Mouse (Mus musculus): ENCODE measurements around the gene Klra17. TPM values are rescaled to one million over a fixed set of nuclear protein-coding genes. Genes with fewer than 3 reads are reported as not detected.

Gene Klra17
- polyA plus RNA-seq (2017; shearing (Covaris generic)), result not detected

DNA sequence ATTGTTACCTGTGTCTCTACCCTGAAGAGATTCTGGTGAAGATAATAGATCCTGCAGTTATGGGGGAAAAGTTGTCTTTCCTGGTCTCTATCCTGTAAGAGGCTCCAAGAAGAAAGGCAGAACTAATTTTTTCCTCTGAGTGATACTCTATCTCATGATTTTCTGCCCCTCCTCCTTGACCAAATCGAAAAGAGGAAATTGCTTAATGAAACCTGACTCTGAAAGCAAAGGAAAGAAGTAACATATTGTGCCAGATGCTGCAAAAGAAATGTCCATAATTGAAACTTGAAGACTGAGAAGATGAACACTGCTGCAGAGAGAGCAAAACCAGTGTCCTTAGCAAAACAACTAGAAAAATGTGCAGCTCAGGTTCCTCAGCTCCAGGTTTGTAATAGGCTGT is at the start of gene Klra17:
Klra17 (minus strand) TSS at position 124 of the 400 bp plus-strand sequence.

DNA sequence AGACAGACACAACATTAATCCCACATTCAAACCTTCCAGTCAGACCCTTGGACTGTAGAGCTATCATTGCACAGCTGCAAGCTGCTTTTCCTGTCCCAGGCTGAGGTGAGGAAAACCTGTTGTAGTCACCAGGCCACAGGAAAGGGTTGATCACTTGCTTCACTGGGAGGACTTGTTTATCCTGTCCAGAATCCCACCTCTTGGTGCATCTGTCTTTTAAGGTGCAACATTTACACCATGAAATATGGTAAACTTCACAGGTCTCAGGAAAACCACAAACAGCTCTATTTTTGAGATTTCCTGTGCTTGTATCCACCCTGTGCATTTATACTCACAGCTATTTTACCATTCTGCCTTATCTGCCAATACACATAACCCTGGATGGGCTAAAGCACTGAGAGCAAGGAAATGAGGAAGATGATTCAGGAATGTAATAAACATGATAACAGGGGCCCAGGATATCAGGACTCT is 41.0 kb upstream of the Klra17 start, which contains the start of gene Klra5:
Klra5 (minus strand) TSS at position 175 of the 471 bp plus-strand sequence.

DNA sequence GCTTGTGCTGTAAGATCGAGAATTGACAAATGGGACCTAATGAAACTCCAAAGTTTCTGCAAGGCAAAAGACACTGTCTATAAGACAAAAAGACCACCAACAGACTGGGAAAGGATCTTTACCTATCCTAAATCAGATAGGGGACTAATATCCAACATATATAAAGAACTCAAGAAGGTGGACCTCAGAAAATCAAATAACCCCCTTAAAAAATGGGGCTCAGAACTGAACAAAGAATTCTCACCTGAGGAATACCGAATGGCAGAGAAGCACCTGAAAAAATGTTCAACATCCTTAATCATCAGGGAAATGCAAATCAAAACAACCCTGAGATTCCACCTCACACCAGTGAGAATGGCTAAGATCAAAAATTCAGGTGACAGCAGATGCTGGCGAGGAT is 14.1 kb downstream of the Klra17 start, which contains the start of gene Gm17631:
Gm17631 (plus strand) TSS at position 301 of the 400 bp plus-strand sequence.

DNA sequence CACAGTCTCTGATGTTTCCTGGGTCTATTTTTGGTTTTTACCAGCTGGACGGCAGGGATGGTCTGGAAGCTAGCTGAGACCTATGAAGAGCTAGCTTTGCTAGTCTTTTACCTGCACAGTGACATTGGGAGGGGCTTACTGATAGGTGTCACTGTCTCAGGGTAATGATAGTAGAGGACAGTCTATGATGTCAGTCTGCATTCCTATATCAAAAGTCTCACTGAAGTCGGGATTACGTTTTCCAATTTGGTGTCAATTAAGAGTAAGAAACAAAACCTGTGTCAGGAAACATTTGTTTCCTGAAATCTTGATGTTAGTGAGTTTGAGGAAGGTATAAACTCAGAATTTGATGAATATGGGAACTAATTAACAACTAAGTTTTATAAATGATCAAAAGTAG is 92.3 kb downstream of the Klra17 start, which contains the start of gene Gm156:
Gm156 (minus strand) TSS at position 101 of the 400 bp plus-strand sequence.

Other genes with a start within 250 kb of the Klra17 start
- gene Klrc3, start 233.3 kb downstream of the Klra17 start, polyA plus RNA-seq (2017; shearing (Covaris generic)), result not detected
- gene Klrc2, start 216.0 kb downstream of the Klra17 start, polyA plus RNA-seq (2017; shearing (Covaris generic)), result not detected
- gene Klrc1, start 197.7 kb downstream of the Klra17 start, polyA plus RNA-seq (2017; shearing (Covaris generic)), result 1 to 10 TPM in 1 of 2 experiments, under 1 TPM in 1; 0.23 to 4.8 TPM
- gene Klri1, start 159.5 kb downstream of the Klra17 start, polyA plus RNA-seq (2017; shearing (Covaris generic)), result not detected
- not detected for gene Klri2, start 136.2 kb downstream of the Klra17 start, polyA plus RNA-seq (2017; shearing (Covaris generic))
- gene Gm156, start 92.4 kb downstream of the Klra17 start, polyA plus RNA-seq (2017; shearing (Covaris generic)), result under 1 TPM; 0.13 to 0.65 TPM
- not detected for gene Gm17631, start 14.0 kb downstream of the Klra17 start, polyA plus RNA-seq (2017; shearing (Covaris generic))
- not detected for gene Klra5, start 41.0 kb upstream of the Klra17 start, polyA plus RNA-seq (2017; shearing (Covaris generic))
- not detected for gene Klra6, start 150.3 kb upstream of the Klra17 start, polyA plus RNA-seq (2017; shearing (Covaris generic))
- not detected for gene Klra4, start 190.6 kb upstream of the Klra17 start, polyA plus RNA-seq (2017; shearing (Covaris generic))

Measured in inflammation-experienced regulatory T-cells (primary cell).